Mouse (Mus musculus) myocyte (in vitro differentiated cells): ENCODE measurements at regions not wholly inside any gene's neighbourhood (a gene's known extent, or its start where the extent isn't known, plus 50 kb on each side); places are given as distances from the start of the nearest gene placed in this dataset.

ENCODE experiments used
- CEBPB ChIP-seq: IDR thresholded peaks from 2 replicates; pipeline ENCODE4 v1.6.1; 2011; ENCODE audit warnings: mild to moderate bottlenecking, moderate library complexity; ENCODE audit not compliant: poor library complexity, insufficient read depth, severe bottlenecking
- POLR2A ChIP-seq: IDR thresholded peaks from one replicate; pipeline ENCODE4 v1.6.1; 2011; ENCODE audit warnings: low read depth, mild to moderate bottlenecking, control low read depth, moderate library complexity; ENCODE audit not compliant: insufficient read length

- TF ChIP-seq CEBPB (no peak), POLR2A (no peak)
Observed at GRCm38 (mm10) chr7:40786758-40787157, 111.4 kb upstream of the Vstm2b start.
